Mouse (Mus musculus): ENCODE data around the gene Olfr152. TPM values are rescaled to one million over a fixed set of nuclear protein-coding genes. Genes with fewer than 3 reads are reported as not detected.

Gene Olfr152
- not detected in 2 replicates for polyA plus RNA-seq (2015; fragmentation: Nextera tagmentation; extraction: Ambion mirVana)

DNA sequence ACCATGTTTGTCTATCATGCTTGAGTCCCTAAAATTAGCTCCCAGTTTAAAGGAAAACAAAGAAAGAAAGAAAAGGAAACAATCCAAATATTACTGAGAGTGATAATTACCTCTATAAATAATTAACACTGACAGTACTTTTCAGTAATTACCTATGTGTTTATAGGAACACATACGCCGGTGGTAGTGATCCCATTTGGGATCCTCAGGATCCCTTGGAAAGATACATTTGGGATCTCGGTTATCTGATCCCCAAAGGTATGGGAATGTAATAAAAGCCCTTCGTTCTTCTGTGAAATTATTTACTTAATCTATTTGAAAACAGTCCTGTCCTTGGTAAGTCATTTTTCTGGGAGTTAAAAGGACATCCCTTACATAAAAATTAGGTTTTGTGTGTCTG lies at the start of gene Olfr152:
TSS of gene Olfr152 (plus strand) at position 301 of the 400 bp plus-strand sequence.
- no peak for ATAC-seq (ENCODE audit: low read depth)
- WGBS, result 71% methylated on average over 4 of the region's 4 CpGs
- H3K4me1 ChIP-seq (replicated peaks; ENCODE audit: control insufficient read depth, insufficient read depth, low read length), result no peaks in the 10 kb centered on the region

GRCm38 (mm10) chr2:87739878-87740277 lies 39.4 kb upstream of the Olfr152 start, which contains the start of gene Olfr1138:
Gene Olfr1138, minus strand, starts transcription at chr2:87739978.
- ATAC-seq (ENCODE audit: low read depth), result no peak
- 83% methylated on average over 1 of the region's 1 CpGs for WGBS
- H3K4me2 ChIP-seq (ENCODE audit: low read depth, low read length), result no peak within 1 kb of the TSS

More for the DNA sequence above, at the start of gene Olfr152:
- no peaks in the 10 kb centered on the region for H3K9me3 ChIP-seq (ENCODE audit: control insufficient read depth, low read length)
- H3K9ac ChIP-seq (ENCODE audit: low read length), result no peak within 1 kb of the TSS
- H3K27me3 ChIP-seq (ENCODE audit: control insufficient read depth, insufficient read depth, low read depth, low read length), result no peaks in the 10 kb centered on the region
- no peaks in the 10 kb centered on the region for H3K36me3 ChIP-seq (ENCODE audit: control insufficient read depth, insufficient read depth, low read length)
- H3K27ac ChIP-seq (ENCODE audit: low read length), result no peak within 1 kb of the TSS
- no peak within 1 kb of the TSS for H3K4me3 ChIP-seq (ENCODE audit: low read length)
- no peak within 1 kb of the TSS for H3K4me2 ChIP-seq (ENCODE audit: low read depth, low read length)

DNA sequence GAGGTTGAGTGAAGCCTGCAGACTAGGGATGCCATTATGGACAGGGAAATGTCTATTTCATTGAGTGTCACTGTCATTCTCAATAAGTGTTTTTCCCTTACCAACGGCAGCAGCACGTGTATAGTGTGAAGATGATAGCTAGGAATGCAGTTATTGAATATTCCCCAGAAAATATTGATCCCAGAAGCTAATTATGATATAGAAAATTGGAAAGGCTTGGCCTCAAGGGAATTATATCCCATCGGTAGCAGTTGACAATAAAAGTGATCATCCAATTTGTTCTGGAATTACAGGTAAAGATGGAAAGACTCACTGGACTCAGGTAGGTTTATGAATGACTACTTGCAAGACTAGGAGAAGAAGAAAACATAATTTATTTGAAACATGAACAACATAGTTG lies 35.8 kb upstream of the Olfr152 start, which contains the start of gene Olfr1140:
TSS of gene Olfr1140 (plus strand) at position 301 of the 400 bp plus-strand sequence.
- Histone ChIP-seq H3K27me3 (ENCODE audit: control insufficient read depth, insufficient read depth, low read depth, low read length) (no peaks in the 10 kb centered on the region), H3K4me3 (ENCODE audit: low read length) (no peak within 1 kb of the TSS), H3K27ac (ENCODE audit: low read length) (no peak within 1 kb of the TSS), H3K9me3 (ENCODE audit: control insufficient read depth, low read length) (no peaks in the 10 kb centered on the region), H3K4me2 (ENCODE audit: low read depth, low read length) (no peak within 1 kb of the TSS), H3K36me3 (ENCODE audit: control insufficient read depth, insufficient read depth, low read length) (no peaks in the 10 kb centered on the region), H3K9ac (ENCODE audit: low read length) (no peak within 1 kb of the TSS), H3K4me1 (replicated peaks; ENCODE audit: control insufficient read depth, insufficient read depth, low read length) (no peaks in the 10 kb centered on the region)
- 61% methylated on average over 3 of the region's 3 CpGs for WGBS
- ATAC-seq (ENCODE audit: low read depth), result no peak

More at GRCm38 (mm10) chr2:87739878-87740277, 39.4 kb upstream of the Olfr152 start, which contains the start of gene Olfr1138:
- Histone ChIP-seq H3K27me3 (ENCODE audit: control insufficient read depth, insufficient read depth, low read depth, low read length) (no peaks in the 10 kb centered on the region), H3K36me3 (ENCODE audit: control insufficient read depth, insufficient read depth, low read length) (no peaks in the 10 kb centered on the region), H3K9me3 (ENCODE audit: control insufficient read depth, low read length) (no peaks in the 10 kb centered on the region), H3K4me3 (ENCODE audit: low read length) (no peak within 1 kb of the TSS), H3K9ac (ENCODE audit: low read length) (no peak within 1 kb of the TSS), H3K4me1 (replicated peaks; ENCODE audit: control insufficient read depth, insufficient read depth, low read length) (no peaks in the 10 kb centered on the region), H3K27ac (ENCODE audit: low read length) (no peak within 1 kb of the TSS)

GRCm38 (mm10) chr2:87753891-87754290 lies 25.4 kb upstream of the Olfr152 start, which contains the start of gene Olfr1141:
Gene Olfr1141, minus strand, starts transcription at chr2:87753991.
- H3K9ac ChIP-seq (ENCODE audit: low read length), result no peak within 1 kb of the TSS
- no peak for ATAC-seq (ENCODE audit: low read depth)
- no peaks in the 10 kb centered on the region for H3K4me1 ChIP-seq (replicated peaks; ENCODE audit: control insufficient read depth, insufficient read depth, low read length)
- no peaks in the 10 kb centered on the region for H3K9me3 ChIP-seq (ENCODE audit: control insufficient read depth, low read length)
- H3K27me3 ChIP-seq (ENCODE audit: control insufficient read depth, insufficient read depth, low read depth, low read length), result no peaks in the 10 kb centered on the region
- H3K27ac ChIP-seq (ENCODE audit: low read length), result no peak within 1 kb of the TSS
- H3K4me2 ChIP-seq (ENCODE audit: low read depth, low read length), result no peak within 1 kb of the TSS
- WGBS, result 80% methylated on average over 1 of the region's 1 CpGs
- no peaks in the 10 kb centered on the region for H3K36me3 ChIP-seq (ENCODE audit: control insufficient read depth, insufficient read depth, low read length)
- no peak within 1 kb of the TSS for H3K4me3 ChIP-seq (ENCODE audit: low read length)

DNA sequence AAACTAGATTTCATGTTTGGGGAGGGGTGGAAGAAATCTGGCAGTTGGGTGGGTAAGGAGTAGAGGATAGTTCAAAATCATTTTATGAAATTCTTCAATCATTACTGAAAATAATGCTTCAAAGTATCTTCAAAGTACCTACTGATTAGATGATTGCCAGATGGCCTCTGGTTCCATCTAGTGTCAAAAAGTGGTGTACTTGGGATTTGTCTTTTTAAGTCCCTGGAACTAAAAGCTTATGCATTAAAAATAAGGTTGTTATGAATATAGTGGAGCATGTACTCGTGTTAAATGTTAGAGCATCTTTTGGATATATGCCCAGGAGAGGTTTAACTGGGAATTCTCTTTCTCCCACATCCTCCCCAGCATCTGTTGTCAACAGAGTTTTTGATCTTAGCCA lies 3.1 kb upstream of the Olfr152 start:
- no peaks in the 10 kb centered on the region for H3K9me3 ChIP-seq (ENCODE audit: control insufficient read depth, low read length)
- no peaks in the 10 kb centered on the region for H3K27me3 ChIP-seq (ENCODE audit: control insufficient read depth, insufficient read depth, low read depth, low read length)
- no peak overlapping the region for H3K4me2 ChIP-seq (ENCODE audit: low read depth, low read length)
- no peaks in the 10 kb centered on the region for H3K36me3 ChIP-seq (ENCODE audit: control insufficient read depth, insufficient read depth, low read length)
- no peak overlapping the region for H3K9ac ChIP-seq (ENCODE audit: low read length)
- H3K4me3 ChIP-seq (ENCODE audit: low read length), result no peak overlapping the region
- no peaks in the 10 kb centered on the region for H3K4me1 ChIP-seq (replicated peaks; ENCODE audit: control insufficient read depth, insufficient read depth, low read length)
- WGBS, result 24% methylated on average over 1 of the region's 1 CpGs
- ATAC-seq (ENCODE audit: low read depth), result no peak
- no peak overlapping the region for H3K27ac ChIP-seq (ENCODE audit: low read length)

DNA sequence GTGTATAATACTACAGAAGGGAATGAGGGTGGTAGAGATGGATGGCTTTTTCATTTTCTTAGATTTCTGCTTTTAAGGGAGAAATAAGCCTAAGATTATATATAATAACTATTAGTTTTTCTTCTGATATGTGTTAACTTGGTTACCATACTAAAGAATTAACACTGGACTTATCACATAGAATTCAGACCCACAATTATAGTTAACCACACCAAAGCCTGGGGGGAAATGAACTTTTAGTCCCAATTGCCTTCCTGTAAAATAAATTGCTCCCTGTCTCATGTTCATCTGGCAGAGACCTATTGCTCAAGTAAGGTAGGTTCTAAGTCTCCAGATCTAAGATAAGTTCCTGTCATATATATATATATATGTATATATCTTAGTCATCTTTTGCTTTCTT lies 21.0 kb downstream of the Olfr152 start, which contains the start of gene Olfr1143:
TSS of gene Olfr1143 (plus strand) at position 301 of the 400 bp plus-strand sequence.
- H3K27ac ChIP-seq (ENCODE audit: low read length), result no peak within 1 kb of the TSS
- no peak within 1 kb of the TSS for H3K4me2 ChIP-seq (ENCODE audit: low read depth, low read length)
- ATAC-seq (ENCODE audit: low read depth), result no peak
- no peaks in the 10 kb centered on the region for H3K36me3 ChIP-seq (ENCODE audit: control insufficient read depth, insufficient read depth, low read length)
- H3K9me3 ChIP-seq (ENCODE audit: control insufficient read depth, low read length), result no peaks in the 10 kb centered on the region
- H3K9ac ChIP-seq (ENCODE audit: low read length), result no peak within 1 kb of the TSS
- H3K4me1 ChIP-seq (replicated peaks; ENCODE audit: control insufficient read depth, insufficient read depth, low read length), result no peaks in the 10 kb centered on the region
- no peak within 1 kb of the TSS for H3K4me3 ChIP-seq (ENCODE audit: low read length)
- no peaks in the 10 kb centered on the region for H3K27me3 ChIP-seq (ENCODE audit: control insufficient read depth, insufficient read depth, low read depth, low read length)

DNA sequence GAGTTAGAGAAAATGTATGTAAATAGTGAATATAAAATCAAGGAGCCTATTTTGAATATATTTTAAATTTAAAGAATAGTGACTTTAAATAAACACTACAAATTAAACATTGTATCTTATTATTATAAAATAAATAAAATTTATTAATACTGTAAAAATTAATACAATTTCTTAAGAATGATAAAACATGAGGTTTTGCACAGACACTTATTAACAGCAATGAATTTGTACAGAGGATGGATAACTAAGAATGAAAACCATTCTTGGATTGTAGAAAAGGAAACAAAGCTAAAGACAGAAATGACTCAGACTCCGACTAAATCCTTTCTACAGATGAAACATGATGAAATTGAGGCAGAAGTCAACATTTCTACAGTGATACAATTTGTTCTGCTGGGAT lies 30.2 kb downstream of the Olfr152 start, which contains the start of gene Olfr1145:
TSS of gene Olfr1145 (plus strand) at position 301 of the 400 bp plus-strand sequence.
- no peak for ATAC-seq (ENCODE audit: low read depth)
- Histone ChIP-seq H3K9me3 (ENCODE audit: control insufficient read depth, low read length) (no peaks in the 10 kb centered on the region), H3K4me2 (ENCODE audit: low read depth, low read length) (no peak within 1 kb of the TSS), H3K36me3 (ENCODE audit: control insufficient read depth, insufficient read depth, low read length) (no peaks in the 10 kb centered on the region), H3K9ac (ENCODE audit: low read length) (no peak within 1 kb of the TSS), H3K27me3 (ENCODE audit: control insufficient read depth, insufficient read depth, low read depth, low read length) (no peaks in the 10 kb centered on the region), H3K27ac (ENCODE audit: low read length) (no peak within 1 kb of the TSS), H3K4me1 (replicated peaks; ENCODE audit: control insufficient read depth, insufficient read depth, low read length) (no peaks in the 10 kb centered on the region), H3K4me3 (ENCODE audit: low read length) (no peak within 1 kb of the TSS)
- WGBS, result 74% methylated on average over 1 of the region's 1 CpGs

DNA sequence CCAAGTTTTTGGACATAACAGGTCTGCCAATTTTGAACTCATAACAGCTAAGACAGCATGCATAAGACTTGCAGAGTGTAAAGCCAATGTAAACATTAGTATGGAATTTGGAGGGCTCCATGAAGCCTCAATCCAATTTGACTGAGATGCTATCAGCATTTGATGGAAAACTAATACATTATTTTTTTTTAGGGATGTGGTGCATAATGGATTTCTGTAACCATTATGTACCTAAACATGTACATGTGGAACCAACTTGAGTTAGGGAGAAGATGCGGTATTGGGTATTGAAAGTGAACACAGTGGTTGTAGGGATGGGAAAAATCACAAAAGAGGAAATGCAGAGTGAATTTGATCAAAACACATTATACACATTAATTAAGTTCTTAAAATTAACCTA lies 51.0 kb downstream of the Olfr152 start, which contains the start of gene Olfr1148:
TSS of gene Olfr1148 (plus strand) at position 301 of the 400 bp plus-strand sequence.
- H3K27ac ChIP-seq (ENCODE audit: low read length), result no peak within 1 kb of the TSS
- H3K9me3 ChIP-seq (ENCODE audit: control insufficient read depth, low read length), result no peaks in the 10 kb centered on the region
- no peaks in the 10 kb centered on the region for H3K36me3 ChIP-seq (ENCODE audit: control insufficient read depth, insufficient read depth, low read length)
- WGBS, result 89% methylated on average over 1 of the region's 1 CpGs
- no peak for ATAC-seq (ENCODE audit: low read depth)
- H3K4me3 ChIP-seq (ENCODE audit: low read length), result no peak within 1 kb of the TSS
- no peaks in the 10 kb centered on the region for H3K27me3 ChIP-seq (ENCODE audit: control insufficient read depth, insufficient read depth, low read depth, low read length)
- no peaks in the 10 kb centered on the region for H3K4me1 ChIP-seq (replicated peaks; ENCODE audit: control insufficient read depth, insufficient read depth, low read length)
- no peak within 1 kb of the TSS for H3K4me2 ChIP-seq (ENCODE audit: low read depth, low read length)
- H3K9ac ChIP-seq (ENCODE audit: low read length), result no peak within 1 kb of the TSS
